Mouse (Mus musculus) thymus, adult 18-20 months (tissue): ENCODE data around the gene Rpa1.
"Not testable (repeated sequence)": the region's sequence is repeated elsewhere in the genome, so short reads cannot be mapped to it uniquely, and the experiment has no call there.

Source experiments
- DNase-seq, 2 experiments: peaks; one replicate each; pipeline ENCODE4 v3.0.0; 2022; ENCODE audit warnings: mixed read lengths in 2 of 2

Rpa1 gene

GRCm38 (mm10) chr11:75285893-75286467, 62.1 kb downstream of the Rpa1 start:
- DNase-seq = no peak

- not testable (repeated sequence) for DNase-seq
Measured at GRCm38 (mm10) chr11:75283784-75284183, 64.3 kb downstream of the Rpa1 start.

DNA sequence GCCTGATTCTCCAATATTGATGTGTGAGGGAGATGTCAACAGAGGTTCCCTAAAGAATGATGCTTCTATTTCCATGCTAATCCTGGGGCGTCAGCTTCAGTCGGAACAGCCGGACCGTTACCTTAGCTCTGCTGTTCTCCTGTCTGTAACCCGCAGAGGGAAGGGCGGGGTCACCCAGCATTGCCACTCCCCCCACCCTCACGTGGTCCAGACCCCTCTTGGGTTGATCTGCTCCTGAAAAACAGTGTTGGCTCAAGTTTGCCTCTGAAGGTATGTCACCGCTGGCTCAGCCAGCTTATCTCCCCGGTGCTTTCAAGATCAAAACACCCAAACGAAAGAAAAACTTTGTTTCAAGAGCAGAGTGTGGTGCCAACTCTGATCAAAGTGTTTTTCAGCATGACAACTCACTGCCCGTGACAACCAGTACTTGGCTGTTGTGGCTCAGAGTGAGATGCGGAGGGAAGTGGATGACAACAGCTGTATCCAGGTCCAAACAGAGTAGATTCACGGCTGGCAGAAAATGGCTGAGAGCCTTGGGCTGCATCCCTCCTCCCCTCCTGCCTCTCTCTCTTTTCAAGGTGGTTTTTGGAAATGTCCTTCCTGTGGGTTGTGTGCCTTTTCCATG, 65.5 kb downstream of the Rpa1 start:
- peak; percentile 63 to 75 for DNase-seq

DNA sequence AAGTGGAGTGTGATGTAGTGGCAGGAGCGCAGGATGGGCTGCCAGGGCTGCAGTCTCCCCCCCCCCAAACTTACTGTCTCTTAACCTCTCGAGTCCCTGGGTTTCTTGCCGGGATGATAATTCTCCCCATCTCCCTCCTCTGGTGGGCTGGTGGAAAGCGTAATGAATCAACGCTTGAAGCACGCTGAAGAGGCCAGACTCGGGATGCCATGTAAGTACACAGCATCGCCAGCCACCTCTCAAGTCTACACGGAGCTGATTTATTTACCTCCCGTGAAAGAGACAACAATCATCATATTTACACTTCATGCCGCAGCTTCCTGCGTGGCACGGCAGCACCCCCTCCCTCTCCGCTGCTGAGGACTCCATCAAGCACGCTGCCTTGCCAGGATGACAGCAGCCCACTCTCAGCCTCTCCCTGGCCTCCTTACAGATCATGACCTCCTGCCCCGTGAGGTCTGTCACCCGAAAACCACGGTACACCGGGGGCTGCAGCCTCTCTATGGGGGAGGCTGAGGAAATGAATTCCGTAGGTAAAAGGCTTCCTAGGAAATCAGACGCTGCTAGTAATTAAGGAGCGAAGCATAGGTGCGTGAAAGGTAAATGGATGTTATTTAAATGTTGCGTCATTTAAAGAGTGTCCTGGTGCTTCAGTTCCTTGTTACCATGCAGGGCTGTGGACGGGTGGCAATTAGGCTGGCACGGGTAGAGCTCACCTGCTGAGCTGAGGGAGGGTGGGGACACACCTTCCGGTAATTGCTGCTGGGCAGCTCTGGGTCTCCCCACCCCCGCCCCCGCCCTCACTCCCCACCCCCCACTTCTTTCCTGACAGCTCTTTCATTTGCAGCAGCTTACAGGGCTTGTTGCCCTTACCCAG, 66.5 kb downstream of the Rpa1 start:
- DNase-seq = no peak

GRCm38 (mm10) chr11:75280435-75281001, 67.6 kb downstream of the Rpa1 start:
- DNase-seq = no peak

DNA sequence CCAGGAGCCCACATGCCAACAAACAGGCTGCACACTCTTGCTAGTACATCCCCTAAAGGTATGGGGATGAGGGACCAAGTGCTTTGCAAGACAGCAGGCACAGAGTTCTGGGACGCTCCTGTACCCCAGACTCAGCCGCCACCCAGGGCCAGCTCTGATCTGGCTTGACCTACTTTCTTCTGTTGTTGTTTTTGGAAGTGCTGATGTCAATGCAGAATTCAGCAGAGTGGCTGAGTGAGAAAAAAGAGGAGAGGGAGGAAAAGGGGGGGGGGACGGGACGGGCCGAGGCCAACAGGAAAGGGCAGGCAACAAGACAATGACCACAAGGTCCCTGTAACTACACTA, 68.1 kb downstream of the Rpa1 start:
- peak; percentile 21 to 45 for DNase-seq

- peak; percentile 14 to 58 for DNase-seq
Measured at GRCm38 (mm10) chr11:75279342-75280065, 68.6 kb downstream of the Rpa1 start.

GRCm38 (mm10) chr11:75279013-75279341, 69.1 kb downstream of the Rpa1 start:
- no peak for DNase-seq

GRCm38 (mm10) chr11:75278115-75278514, 70.0 kb downstream of the Rpa1 start:
- no peak for DNase-seq

- no peak for DNase-seq
Measured at GRCm38 (mm10) chr11:75275035-75275434, 73.1 kb downstream of the Rpa1 start.

DNA sequence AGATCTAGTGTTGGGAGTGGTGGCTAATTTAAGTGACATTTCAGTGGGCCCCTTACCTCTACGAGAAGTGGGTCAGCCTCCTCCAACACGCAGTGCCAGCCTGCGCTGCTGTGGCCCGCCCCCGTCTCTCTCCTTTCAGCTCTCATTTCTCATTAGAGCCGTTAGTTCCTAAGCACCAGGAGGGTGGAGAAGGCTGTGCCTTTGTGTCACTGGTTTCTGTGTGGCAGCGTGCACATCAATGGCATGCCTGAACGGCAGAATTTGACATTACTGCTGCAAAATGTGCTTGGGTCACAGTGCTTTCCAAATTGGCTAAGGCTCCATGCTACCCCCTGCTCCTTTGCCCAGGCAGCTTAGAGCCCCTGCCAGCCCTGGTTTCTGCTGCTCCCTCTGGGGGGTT, 74.7 kb downstream of the Rpa1 start:
- DNase-seq = no peak

GRCm38 (mm10) chr11:75270985-75271434, 77.1 kb downstream of the Rpa1 start:
- no peak for DNase-seq

DNA sequence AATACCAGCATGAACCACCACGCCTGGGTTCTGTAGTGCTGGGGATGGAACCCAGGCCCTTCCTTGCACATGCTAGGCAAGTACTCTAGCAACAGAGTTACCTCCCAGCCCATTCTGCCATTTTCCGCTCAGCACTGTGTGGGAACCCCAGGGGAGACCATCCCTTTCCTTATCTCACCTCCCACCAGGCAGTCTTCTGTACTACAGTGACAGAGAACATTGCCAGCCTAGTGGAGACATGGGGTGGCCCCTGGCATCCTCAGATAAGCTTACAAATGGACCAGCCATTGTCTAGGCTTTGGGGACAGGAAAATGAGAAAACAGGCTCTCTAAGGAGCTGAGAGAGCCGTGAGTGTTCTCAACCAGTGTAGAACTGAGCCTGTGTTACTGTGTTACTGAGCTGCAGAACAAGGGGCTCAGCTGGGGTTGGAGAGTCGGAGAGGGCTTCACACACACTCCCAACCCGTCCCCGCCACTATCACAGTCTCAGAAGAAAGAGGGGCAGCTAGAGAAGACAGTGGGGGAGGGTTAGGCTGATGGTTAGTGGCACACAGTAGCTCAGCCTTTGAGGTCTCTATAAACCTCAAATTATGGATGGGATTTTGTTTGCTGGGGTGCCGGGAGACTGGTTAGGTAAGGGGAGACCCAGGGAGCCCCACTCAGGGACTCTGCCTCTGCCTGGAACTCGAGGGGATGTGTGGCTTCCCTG, 77.7 kb downstream of the Rpa1 start:
- DNase-seq = no peak

DNA sequence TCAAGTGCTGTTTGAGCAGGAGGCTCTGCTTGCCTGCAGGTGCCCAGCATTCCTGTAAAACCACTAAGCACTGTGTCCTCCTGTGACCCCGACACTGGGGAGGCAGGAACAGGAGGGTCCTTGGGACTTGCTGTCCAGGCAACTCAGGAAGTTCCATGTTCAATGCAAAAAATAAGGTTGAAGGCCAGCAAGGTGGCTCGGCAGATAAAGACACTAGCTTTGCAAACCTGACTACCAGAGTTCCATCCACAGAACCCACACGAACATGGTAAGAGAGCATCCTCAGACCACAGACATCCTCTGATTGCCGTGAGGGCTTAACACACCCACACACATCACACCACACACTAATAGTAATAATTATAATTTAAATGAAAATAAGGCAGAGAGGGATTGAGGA, 78.9 kb downstream of the Rpa1 start:
- no peak for DNase-seq

DNA sequence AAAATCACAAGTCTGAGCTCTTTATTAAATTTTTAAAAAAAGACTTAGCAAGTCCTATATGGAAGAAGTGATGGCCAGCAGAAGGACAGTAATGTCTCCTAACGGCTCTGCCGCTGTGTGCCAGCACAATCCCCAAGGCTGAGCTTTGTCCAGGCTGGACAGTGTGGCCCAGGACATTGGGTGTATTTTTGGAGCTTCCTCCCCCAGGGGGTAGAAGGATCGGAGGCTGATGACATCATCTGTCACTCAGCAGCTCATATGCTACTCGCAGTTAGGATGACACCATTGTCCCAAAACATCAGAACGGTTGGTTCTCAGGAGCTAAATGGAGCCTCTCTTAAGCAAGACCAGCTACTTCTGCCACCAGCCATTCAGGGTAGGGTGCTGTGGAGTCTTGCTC, 79.6 kb downstream of the Rpa1 start:
- DNase-seq = no peak

- DNase-seq = no peak
Measured at GRCm38 (mm10) chr11:75267826-75268281, 80.3 kb downstream of the Rpa1 start.

- no peak for DNase-seq
Measured at GRCm38 (mm10) chr11:75265545-75265944, 82.6 kb downstream of the Rpa1 start.

DNA sequence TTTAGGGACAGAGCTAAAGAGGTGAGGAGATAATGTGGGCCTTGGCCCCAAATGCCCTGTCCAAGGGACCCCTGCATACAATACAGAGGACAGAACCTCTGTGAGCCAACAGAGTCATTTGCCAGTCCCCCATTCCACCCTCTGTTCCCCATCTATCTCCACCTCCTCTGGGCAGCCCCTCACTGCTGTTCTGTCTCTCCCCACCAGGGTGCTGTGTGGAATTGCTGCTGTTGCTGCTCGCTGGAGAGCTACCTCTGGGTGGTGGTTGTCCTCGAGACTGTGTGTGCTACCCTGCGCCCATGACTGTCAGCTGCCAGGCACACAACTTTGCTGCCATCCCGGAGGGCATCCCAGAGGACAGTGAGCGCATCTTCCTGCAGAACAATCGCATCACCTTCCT, 83.6 kb downstream of the Rpa1 start:
- no peak for DNase-seq

GRCm38 (mm10) chr11:75263964-75264312, 84.2 kb downstream of the Rpa1 start:
- no peak for DNase-seq

GRCm38 (mm10) chr11:75263274-75263963, 84.7 kb downstream of the Rpa1 start:
- DNase-seq = no peak

GRCm38 (mm10) chr11:75262791-75263190, 85.3 kb downstream of the Rpa1 start:
- no peak for DNase-seq

GRCm38 (mm10) chr11:75262181-75262580, 85.9 kb downstream of the Rpa1 start:
- no peak for DNase-seq
